Mouse (Mus musculus): ENCODE data around the gene Tiam1.

Gene Tiam1

GRCm38 (mm10) chr16:90143760-90144516, at the start of gene Tiam1:
Gene Tiam1, minus strand, starts transcription at chr16:90143769.
- peak; percentile 97 for DNase-seq (ENCODE audit: low read depth, low spot score)

- DNase-seq (ENCODE audit: low read depth, low spot score) = no peak
Measured at GRCm38 (mm10) chr16:90191289-90191688, 47.7 kb upstream of the Tiam1 start.

- DNase-seq (ENCODE audit: low read depth, low spot score) = no peak
Measured at GRCm38 (mm10) chr16:90187453-90187852, 43.9 kb upstream of the Tiam1 start.

GRCm38 (mm10) chr16:90185928-90186588, 42.5 kb upstream of the Tiam1 start:
- DNase-seq (ENCODE audit: low read depth, low spot score) = peak; percentile 67

GRCm38 (mm10) chr16:90184135-90184534, 40.6 kb upstream of the Tiam1 start:
- no peak for DNase-seq (ENCODE audit: low read depth, low spot score)

- no peak for DNase-seq (ENCODE audit: low read depth, low spot score)
Measured at GRCm38 (mm10) chr16:90181673-90182072, 38.1 kb upstream of the Tiam1 start.

GRCm38 (mm10) chr16:90180975-90181374, 37.4 kb upstream of the Tiam1 start:
- DNase-seq (ENCODE audit: low read depth, low spot score) = no peak

GRCm38 (mm10) chr16:90179892-90180291, 36.3 kb upstream of the Tiam1 start:
- DNase-seq (ENCODE audit: low read depth, low spot score) = no peak

- DNase-seq (ENCODE audit: low read depth, low spot score) = no peak
Measured at GRCm38 (mm10) chr16:90178404-90178803, 34.8 kb upstream of the Tiam1 start.

GRCm38 (mm10) chr16:90177425-90177824, 33.9 kb upstream of the Tiam1 start:
- DNase-seq (ENCODE audit: low read depth, low spot score) = no peak

GRCm38 (mm10) chr16:90176472-90176871, 32.9 kb upstream of the Tiam1 start:
- no peak for DNase-seq (ENCODE audit: low read depth, low spot score)

- no peak for DNase-seq (ENCODE audit: low read depth, low spot score)
Measured at GRCm38 (mm10) chr16:90171416-90171815, 27.8 kb upstream of the Tiam1 start.

- DNase-seq (ENCODE audit: low read depth, low spot score) = no peak
Measured at GRCm38 (mm10) chr16:90170676-90171075, 27.1 kb upstream of the Tiam1 start.

- DNase-seq (ENCODE audit: low read depth, low spot score) = no peak
Measured at GRCm38 (mm10) chr16:90169863-90170630, 26.5 kb upstream of the Tiam1 start.

- peak; percentile 69 for DNase-seq (ENCODE audit: low read depth, low spot score)
Measured at GRCm38 (mm10) chr16:90167646-90168045, 24.1 kb upstream of the Tiam1 start.

- DNase-seq (ENCODE audit: low read depth, low spot score) = no peak
Measured at GRCm38 (mm10) chr16:90165435-90165834, 21.9 kb upstream of the Tiam1 start.

- DNase-seq (ENCODE audit: low read depth, low spot score) = no peak
Measured at GRCm38 (mm10) chr16:90164942-90165341, 21.4 kb upstream of the Tiam1 start.

- DNase-seq (ENCODE audit: low read depth, low spot score) = no peak
Measured at GRCm38 (mm10) chr16:90155080-90155479, 11.5 kb upstream of the Tiam1 start.

- DNase-seq (ENCODE audit: low read depth, low spot score) = no peak
Measured at GRCm38 (mm10) chr16:90150820-90151219, 7.3 kb upstream of the Tiam1 start.

- no peak for DNase-seq (ENCODE audit: low read depth, low spot score)
Measured at GRCm38 (mm10) chr16:90150126-90150525, 6.6 kb upstream of the Tiam1 start.

GRCm38 (mm10) chr16:90149335-90149734, 5.8 kb upstream of the Tiam1 start:
- DNase-seq (ENCODE audit: low read depth, low spot score) = no peak

GRCm38 (mm10) chr16:90145244-90145643, 1.7 kb upstream of the Tiam1 start:
- DNase-seq (ENCODE audit: low read depth, low spot score) = no peak

Measured in embryo, embryonic 11.5 days (tissue).